Mouse (Mus musculus) forebrain, embryonic 10.5 days (tissue): ENCODE measurements around the gene Atp4a. TPM values are rescaled to one million over a fixed set of nuclear protein-coding genes. Genes with fewer than 3 reads are reported as not detected.
A peak's percentile ranks its signal among the peaks of the same experiment; 100 is the strongest.
"Not testable (repeated sequence)": the region's sequence is repeated elsewhere in the genome, so short reads cannot be mapped to it uniquely, and the experiment has no call there.

Experiments used
- DNase-seq: peaks from one replicate; pipeline ENCODE4 v3.0.0-alpha.2; 2017; ENCODE audit warnings: low spot score; ENCODE audit errors: extremely low spot score
- H3K27ac ChIP-seq: fragments of 300-500 bp; sonication (generic); 2 replicates; pipeline ENCODE4 v1.5.1; 2016; ENCODE audit warnings: mild to moderate bottlenecking
- H3K27me3 ChIP-seq: fragments of 300-500 bp; sonication (generic); 2 replicates; pipeline ENCODE4 v1.6.1; 2016; ENCODE audit warnings: mild to moderate bottlenecking; ENCODE audit not compliant: poor library complexity, severe bottlenecking
- H3K36me3 ChIP-seq: fragments of 300-500 bp; sonication (generic); replicated peaks from 2 replicates; pipeline ENCODE4 v1.6.1; 2016; ENCODE audit warnings: mild to moderate bottlenecking, moderate library complexity
- H3K4me1 ChIP-seq: fragments of 300-500 bp; sonication (generic); 2 replicates; pipeline ENCODE4 v1.6.1; 2016
- H3K4me3 ChIP-seq: fragments of 300-500 bp; sonication (generic); 2 replicates; pipeline ENCODE4 v1.5.1; 2016; ENCODE audit warnings: mild to moderate bottlenecking, moderate library complexity
- H3K9me3 ChIP-seq: fragments of 300-500 bp; sonication (generic); 2 replicates; pipeline ENCODE4 v1.6.1; 2016; ENCODE audit warnings: mild to moderate bottlenecking, moderate library complexity
- WGBS: fragments of 180-500 bp; shearing (Covaris S2); methylation state at CpG from one replicate; pipeline ENCODE4 v1.1.7; 2016; 5-methylcytosine and 5-hydroxymethylcytosine counted together
- polyA plus RNA-seq: library from polyadenylated mRNA; unstranded; fragments of >200 nt; fragmentation: Nextera tagmentation; extraction: Ambion mirVana; gene quantifications from 2 replicates; pipeline ENCODE4 v1.2.1, GENCODE M21; 2016

The Atp4a gene
- polyA plus RNA-seq, 1 experiment from 2014 or later, result 1.4 TPM

DNA sequence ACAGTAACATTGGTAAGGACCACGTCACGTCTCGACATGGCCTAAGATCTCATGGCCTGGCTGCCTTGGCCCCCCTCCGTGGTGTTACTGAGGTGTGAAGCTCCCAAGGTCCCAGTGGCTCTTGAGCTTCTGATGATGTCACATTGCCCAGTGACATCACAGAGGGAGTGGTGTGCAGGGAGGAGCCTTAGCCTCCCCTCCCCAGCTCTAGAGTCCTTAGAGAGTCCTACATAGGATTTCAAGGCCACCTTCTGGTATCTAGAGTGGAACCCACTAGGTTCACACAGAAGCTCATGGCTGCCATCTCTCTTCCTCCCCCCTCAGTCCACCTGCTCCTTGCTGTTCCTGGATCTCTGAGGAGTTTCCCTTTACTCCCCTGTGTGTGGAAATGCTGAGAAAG is 31.6 kb downstream of the Atp4a start, which contains the start of gene Gapdhs:
TSS of gene Gapdhs (minus strand) at position 65 of the 400 bp plus-strand sequence.
- not testable (repeated sequence) for H3K9me3 ChIP-seq, H3K27ac ChIP-seq, DNase-seq, H3K4me3 ChIP-seq, H3K27me3 ChIP-seq, H3K4me1 ChIP-seq
- 74% methylated on average over 4 of the region's 4 CpGs for WGBS
- peaks cover 17% of the 10 kb centered on the region for H3K36me3 ChIP-seq

DNA sequence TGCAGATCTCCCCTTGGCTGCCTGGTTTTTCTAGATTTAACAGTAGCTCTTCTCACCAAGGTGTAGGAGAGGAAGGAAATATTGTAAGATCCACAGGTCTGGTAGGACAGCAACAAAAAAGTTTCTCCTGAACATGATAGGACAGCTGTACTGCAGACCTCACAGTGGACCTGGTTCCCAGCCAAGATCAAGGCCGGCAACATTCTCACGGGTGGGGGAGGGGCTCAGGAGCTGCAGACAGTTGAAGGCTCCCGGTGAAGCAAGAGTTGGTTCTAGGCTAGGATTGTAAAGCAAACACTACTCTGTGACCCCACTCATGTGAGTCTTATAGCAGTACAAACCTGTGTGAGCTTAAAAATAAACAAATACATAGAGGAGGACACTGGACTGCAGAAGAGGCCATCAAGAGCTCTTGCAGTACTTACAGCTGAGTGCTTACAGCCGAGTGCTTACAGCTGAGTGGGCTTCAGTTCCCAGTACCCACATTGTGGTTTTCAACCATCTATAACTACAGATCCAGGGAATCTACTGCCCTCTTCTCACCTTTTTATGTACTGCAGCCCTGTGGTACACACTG is 32.1 kb downstream of the Atp4a start:
- Histone ChIP-seq H3K36me3 (peaks cover 17% of the 10 kb centered on the region), H3K4me1 (no peaks in the 10 kb centered on the region), H3K4me3 (no peak overlapping the region), H3K9me3 (no peaks in the 10 kb centered on the region), H3K27ac (no peak overlapping the region), H3K27me3 (no peaks in the 10 kb centered on the region)
- DNase-seq, result no peak
- 74% methylated on average over 4 of the region's 4 CpGs for WGBS

DNA sequence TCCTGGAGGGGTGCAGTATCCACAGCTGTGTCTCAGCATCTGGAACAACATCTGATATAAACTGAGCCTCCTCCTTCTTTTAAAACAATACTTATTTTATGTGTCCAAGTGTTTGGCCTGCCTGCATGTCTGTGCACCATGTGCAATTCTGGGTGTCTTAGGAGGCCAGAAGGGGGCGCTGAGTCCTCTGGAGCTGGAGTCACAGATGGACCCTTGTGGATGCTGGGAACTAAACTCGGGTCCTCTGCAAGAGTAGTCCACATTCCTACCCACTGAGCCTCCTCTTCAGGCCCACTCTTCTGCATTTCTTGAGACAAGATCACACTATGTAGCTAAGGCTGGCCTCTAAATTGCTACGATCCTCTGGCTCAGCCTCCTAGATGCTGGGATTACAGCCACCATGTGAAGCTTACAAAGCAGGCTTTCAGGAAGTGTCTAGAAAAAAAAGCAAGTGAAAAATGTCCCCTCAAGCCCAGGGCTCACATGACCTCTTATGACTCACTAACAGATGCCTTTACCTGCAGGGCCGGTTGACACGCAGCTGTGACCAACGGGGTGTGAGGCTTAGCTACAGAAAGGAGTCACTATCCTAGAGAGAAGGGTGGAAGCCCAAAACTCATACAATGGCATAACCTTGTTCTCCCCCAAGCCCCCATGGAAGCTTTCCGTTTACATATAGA is 35.7 kb downstream of the Atp4a start:
- Histone ChIP-seq H3K36me3 (peaks cover 8% of the 10 kb centered on the region; the same call in 1 of the 2 replicates), H3K27me3 (no peaks in the 10 kb centered on the region), H3K4me1 (no peaks in the 10 kb centered on the region), H3K27ac (no peak overlapping the region), H3K4me3 (no peak overlapping the region), H3K9me3 (no peaks in the 10 kb centered on the region)
- WGBS, result 83% methylated on average over 7 of the region's 7 CpGs
- no peak for DNase-seq

DNA sequence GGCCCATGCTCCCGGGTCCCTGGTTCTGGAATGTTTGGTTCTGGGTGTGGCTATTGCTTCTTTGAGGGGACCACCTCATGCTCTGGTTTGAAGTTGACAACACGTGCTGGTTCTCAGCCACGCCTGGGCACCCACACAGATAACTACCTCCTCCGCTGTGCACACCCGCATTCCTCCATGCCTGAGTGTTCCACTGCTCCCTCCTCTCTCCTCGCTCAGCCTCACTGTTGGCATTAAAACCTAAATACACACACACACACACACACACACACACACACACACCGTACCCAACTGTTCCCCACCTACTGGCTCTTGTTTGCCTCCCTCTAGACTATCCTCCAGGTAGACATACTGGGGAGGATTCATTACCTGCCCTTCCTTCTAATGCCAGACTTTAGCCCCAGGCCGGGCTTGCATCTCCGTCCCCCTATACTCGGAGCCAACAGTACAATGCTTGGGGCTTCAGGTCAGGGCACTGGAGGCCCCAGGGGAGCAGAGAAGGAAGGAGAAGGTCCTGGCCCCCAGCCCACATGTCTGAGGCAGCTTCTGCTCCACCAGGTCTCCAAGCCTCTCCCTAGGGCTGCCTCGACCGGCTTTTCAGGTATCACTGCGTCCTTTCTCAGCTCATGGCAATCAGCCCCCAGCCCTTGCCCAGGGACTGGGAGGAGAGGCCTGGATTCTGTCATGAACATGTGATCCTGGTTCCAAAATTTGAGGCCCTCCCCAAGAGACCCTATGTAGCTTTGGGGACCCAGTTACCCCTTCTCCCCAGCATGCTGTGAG is 38.0 kb downstream of the Atp4a start:
- no peak for DNase-seq
- no peak overlapping the region for H3K27ac ChIP-seq
- H3K4me1 ChIP-seq, result no peaks in the 10 kb centered on the region
- WGBS, result 87% methylated on average over 13 of the region's 13 CpGs
- no peaks in the 10 kb centered on the region for H3K27me3 ChIP-seq
- peaks cover 5% of the 10 kb centered on the region; the same call in 1 of the 2 replicates for H3K9me3 ChIP-seq
- H3K36me3 ChIP-seq, result peaks cover 24% of the 10 kb centered on the region
- H3K4me3 ChIP-seq, result no peak overlapping the region

DNA sequence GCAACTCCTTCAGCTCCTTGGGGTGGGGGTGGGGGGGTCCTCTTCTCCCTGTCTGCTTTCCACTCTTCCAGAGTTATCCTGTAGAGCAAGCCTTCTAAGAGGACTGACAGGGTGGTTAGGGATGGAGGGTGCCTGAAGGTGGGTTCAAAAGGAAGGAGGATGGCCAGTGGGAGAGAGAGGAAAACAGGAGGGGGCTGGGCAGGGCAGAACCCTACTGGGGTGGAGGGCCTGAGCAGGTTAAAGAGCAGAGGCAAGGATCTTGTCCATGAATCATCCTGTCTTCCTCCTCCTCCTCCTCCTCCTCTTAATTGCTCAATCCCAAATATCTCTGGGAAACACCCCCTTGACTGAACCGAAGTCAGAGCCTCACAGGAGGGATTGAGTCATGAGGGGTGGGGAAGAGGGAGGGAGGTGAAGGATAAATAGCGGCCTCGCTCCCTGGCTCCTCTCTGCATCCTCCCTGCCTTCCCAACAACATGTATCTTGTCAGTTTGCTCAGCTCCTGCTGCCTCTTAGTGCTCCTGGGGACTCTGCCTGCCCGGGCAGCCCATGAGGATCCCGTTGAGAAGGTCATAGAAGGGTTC is 39.2 kb downstream of the Atp4a start, which contains the start of gene Sbsn:
TSS of gene Sbsn (plus strand) at position 386 of the 584 bp plus-strand sequence.
- H3K9me3 ChIP-seq, result peaks cover 9% of the 10 kb centered on the region; the same call in 1 of the 2 replicates
- peak within 1 kb of the TSS; percentile 5; the same call in 1 of the 2 replicates for H3K27ac ChIP-seq
- no peaks in the 10 kb centered on the region for H3K27me3 ChIP-seq
- 82% methylated on average over 5 of the region's 5 CpGs for WGBS
- H3K4me1 ChIP-seq, result no peaks in the 10 kb centered on the region
- H3K36me3 ChIP-seq, result peaks cover 36% of the 10 kb centered on the region
- DNase-seq, result no peak
- H3K4me3 ChIP-seq, result no peak within 1 kb of the TSS

DNA sequence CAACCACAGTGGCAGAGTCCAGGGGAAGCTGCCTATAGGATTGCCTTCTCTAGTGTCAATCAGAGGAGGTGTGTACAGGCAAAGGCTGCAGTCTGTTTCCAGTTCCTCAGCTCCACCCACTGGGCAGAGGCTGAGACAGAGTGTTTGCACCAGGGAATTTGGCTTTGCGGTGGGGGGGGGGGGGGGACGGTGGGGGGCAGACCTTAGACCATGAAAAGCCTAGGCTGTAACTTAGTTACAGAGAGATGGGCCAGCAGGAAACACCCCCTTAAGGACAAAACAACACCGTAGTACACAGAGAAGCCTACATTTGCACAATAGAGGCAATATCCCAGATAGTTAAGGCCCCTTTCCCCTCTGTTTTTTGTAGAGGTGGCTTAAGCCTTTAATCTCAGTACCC is 45.0 kb downstream of the Atp4a start:
- H3K27me3 ChIP-seq, result no peaks in the 10 kb centered on the region
- H3K27ac ChIP-seq, result no peak overlapping the region
- H3K36me3 ChIP-seq, result peaks cover 35% of the 10 kb centered on the region
- 83% methylated on average over 3 of the region's 3 CpGs for WGBS
- H3K4me3 ChIP-seq, result no peak overlapping the region
- no peak for DNase-seq
- 0 out of 2 replicates have a peak, but pooled peaks cover 4% of the 10 kb centered on the region for H3K4me1 ChIP-seq
- H3K9me3 ChIP-seq, result peaks cover 9% of the 10 kb centered on the region; the same call in 1 of the 2 replicates

DNA sequence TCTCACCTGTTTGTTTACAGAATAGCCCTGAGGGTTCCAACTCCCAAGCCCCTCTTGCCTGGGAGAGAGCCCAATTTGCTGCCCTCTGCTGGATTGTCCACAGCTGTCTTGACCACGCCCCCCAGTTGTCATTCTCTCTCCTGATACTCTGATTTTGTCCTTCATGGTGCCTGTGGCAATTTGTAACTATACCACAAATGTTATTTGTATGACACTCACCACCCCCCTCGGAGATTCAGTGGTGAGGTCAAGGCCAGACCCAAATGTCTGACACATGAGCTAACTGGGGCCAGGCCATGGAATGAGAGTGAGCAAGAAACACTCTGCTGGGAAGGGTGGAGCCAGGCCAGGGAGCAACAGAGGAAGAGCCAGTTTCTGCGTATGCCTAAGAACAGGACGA is 46.8 kb downstream of the Atp4a start:
- DNase-seq, result peak; percentile 36
- Histone ChIP-seq H3K36me3 (peaks cover 29% of the 10 kb centered on the region), H3K27ac (no peak overlapping the region), H3K9me3 (peaks cover 9% of the 10 kb centered on the region; the same call in 1 of the 2 replicates), H3K4me3 (no peak overlapping the region), H3K4me1 (0 out of 2 replicates have a peak, but pooled peaks cover 4% of the 10 kb centered on the region), H3K27me3 (0 out of 2 replicates have a peak, but pooled peaks cover 1% of the 10 kb centered on the region)
- 43% methylated on average over 4 of the region's 4 CpGs for WGBS

DNA sequence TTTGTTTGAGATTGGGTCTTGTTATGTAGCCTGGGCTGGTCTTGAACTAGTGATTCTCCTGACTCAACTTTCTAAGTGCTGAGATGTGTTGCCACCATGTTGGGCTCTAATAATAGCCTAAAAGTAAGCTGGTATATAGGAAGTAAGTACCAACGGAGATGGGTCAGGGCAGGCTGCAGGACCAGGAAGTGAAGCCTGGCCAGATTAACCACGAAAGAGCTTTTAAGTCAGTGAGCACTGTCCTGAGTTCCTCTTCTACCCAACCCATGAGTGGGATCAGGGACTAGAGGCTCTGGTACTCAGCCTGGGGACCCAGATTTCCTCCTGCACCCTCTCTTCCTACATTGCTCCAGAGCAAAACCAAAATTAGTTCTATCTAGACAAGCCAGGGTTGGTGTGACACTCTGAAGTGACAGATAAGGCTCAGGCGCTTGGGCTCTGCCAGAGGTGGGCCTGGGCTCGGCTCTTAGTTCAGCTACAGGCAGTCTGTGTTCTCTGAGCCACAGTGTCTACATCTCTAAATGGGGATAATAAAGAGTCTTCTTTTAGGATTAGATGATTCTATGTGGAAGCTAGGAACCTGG is 49.9 kb downstream of the Atp4a start:
- H3K27me3 ChIP-seq, result 0 out of 2 replicates have a peak, but pooled peaks cover 14% of the 10 kb centered on the region
- 85% methylated on average over 4 of the region's 4 CpGs for WGBS
- H3K27ac ChIP-seq, result no peak overlapping the region
- peaks cover 14% of the 10 kb centered on the region for H3K4me1 ChIP-seq
- H3K36me3 ChIP-seq, result peaks cover under 1% of the 10 kb centered on the region; the same call in 1 of the 2 replicates
- no peak for DNase-seq
- no peaks in the 10 kb centered on the region for H3K9me3 ChIP-seq
- no peak overlapping the region for H3K4me3 ChIP-seq

DNA sequence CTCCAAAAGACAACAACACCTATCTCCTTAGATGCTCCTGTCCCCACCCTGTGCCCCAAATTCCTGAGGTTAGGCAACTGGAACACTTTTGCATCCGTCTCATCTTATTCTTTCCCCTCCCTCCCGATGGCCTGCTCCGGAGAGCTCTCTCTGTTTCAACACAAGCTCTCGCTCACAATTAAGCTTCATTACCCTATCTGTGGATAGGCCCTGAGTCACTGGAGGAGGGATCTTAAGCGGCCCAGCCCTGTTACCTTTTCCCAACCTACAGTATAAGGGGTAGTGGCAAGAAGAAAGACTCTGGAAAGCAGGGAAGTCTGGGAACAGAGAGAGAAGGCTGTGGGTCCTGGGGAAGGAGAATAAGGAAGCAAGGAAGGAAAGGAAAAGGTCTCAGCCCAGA is 51.4 kb downstream of the Atp4a start, which contains the start of gene Dmkn:
TSS of gene Dmkn (plus strand) at position 301 of the 400 bp plus-strand sequence.
- Histone ChIP-seq H3K27me3 (0 out of 2 replicates have a peak, but pooled peaks cover 14% of the 10 kb centered on the region), H3K4me1 (peaks cover 14% of the 10 kb centered on the region), H3K27ac (no peak within 1 kb of the TSS), H3K36me3 (no peaks in the 10 kb centered on the region), H3K9me3 (no peaks in the 10 kb centered on the region), H3K4me3 (no peak within 1 kb of the TSS)
- 37% methylated on average over 5 of the region's 5 CpGs for WGBS
- no peak for DNase-seq

DNA sequence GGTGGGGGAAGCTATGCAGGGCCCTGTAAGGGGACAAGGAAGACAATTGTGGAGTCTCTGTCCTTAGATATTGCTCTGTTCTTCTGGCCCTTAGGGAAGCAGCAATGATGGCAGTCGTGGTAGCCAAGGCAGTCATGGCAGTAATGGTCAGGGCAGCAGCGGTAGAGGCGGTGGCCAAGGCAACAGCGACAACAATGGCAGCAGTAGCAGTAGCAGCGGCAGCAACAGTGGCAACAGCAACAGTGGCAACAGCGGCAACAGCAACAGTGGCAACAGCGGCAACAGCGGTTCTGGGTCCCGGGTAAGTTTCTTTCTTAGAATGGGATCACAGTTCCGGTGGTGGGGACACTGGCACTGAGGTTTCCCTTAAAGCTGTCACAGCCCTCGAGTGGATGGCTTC is 53.2 kb downstream of the Atp4a start:
- Histone ChIP-seq H3K4me3 (peak overlapping the region; percentile 23; the same call in 1 of the 2 replicates), H3K4me1 (peaks cover 14% of the 10 kb centered on the region), H3K27ac (no peak overlapping the region), H3K9me3 (no peaks in the 10 kb centered on the region), H3K36me3 (no peaks in the 10 kb centered on the region), H3K27me3 (0 out of 2 replicates have a peak, but pooled peaks cover 14% of the 10 kb centered on the region)
- DNase-seq, result no peak
- WGBS, result 52% methylated on average over 11 of the region's 11 CpGs

DNA sequence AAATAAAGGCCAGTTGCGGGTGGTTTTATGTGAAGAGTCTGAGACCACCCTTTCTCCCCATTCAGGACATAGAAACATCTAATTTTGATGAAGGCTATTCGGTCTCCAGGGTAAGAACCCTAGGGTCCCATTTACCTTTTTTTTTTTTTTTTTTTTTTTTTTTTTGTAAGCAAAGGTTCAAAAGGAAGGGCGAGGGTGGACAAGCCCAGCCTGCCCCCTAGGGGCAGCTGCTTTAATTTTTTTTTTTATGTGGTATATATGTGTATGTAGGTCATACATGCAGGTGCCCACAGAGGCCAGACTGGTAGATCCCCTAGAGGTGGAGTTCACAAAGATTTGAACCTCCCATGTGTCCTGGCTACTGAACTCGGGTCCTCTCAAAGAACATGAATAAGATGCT is 54.4 kb downstream of the Atp4a start:
- Histone ChIP-seq H3K27me3 (0 out of 2 replicates have a peak, but pooled peaks cover 14% of the 10 kb centered on the region), H3K4me3 (no peak overlapping the region), H3K36me3 (no peaks in the 10 kb centered on the region), H3K27ac (no peak overlapping the region), H3K9me3 (no peaks in the 10 kb centered on the region; the same call in 1 of the 2 replicates), H3K4me1 (peaks cover 11% of the 10 kb centered on the region)
- DNase-seq, result no peak
- 87% methylated on average over 4 of the region's 4 CpGs for WGBS

DNA sequence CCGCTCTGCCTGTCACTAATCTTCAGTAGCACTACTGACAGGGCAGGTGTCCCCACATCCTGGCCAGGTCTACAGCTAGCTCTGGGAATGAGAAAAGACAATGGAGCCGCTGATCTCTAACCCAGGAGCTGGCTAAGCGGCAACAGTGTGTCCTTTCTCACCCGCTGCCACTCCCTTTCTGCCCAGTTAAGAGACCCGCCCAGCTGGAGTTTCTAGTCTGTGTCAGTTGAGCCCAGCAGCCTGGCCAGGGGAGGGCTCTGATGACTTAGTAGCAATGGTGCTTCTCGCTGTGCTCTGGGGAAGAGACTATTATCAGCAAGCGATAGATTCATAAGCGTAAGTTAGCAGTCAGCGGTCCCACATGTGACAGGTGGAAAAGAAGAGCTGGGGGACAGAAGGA is 57.2 kb downstream of the Atp4a start:
- no peak for DNase-seq
- Histone ChIP-seq H3K27me3 (0 out of 2 replicates have a peak, but pooled peaks cover 9% of the 10 kb centered on the region), H3K36me3 (no peaks in the 10 kb centered on the region), H3K4me1 (peaks cover 11% of the 10 kb centered on the region), H3K4me3 (no peak overlapping the region), H3K27ac (no peak overlapping the region), H3K9me3 (peaks cover 8% of the 10 kb centered on the region; the same call in 1 of the 2 replicates)
- 36% methylated on average over 9 of the region's 9 CpGs for WGBS
